Mouse (Mus musculus) CH12.LX (cell line): ENCODE measurements around the gene Gns. TPM values are rescaled to one million over a fixed set of nuclear protein-coding genes. Genes with fewer than 3 reads are reported as not detected.

Experiments used
- DNase-seq: peaks from one replicate; pipeline ENCODE4 v3.0.0-alpha.2; 2013; ENCODE audit errors: extremely low read depth
- H3K27ac ChIP-seq: 2 replicates; pipeline ENCODE4 v1.5.1; 2012; ENCODE audit warnings: low read depth, mild to moderate bottlenecking, control low read depth, moderate library complexity; ENCODE audit not compliant: insufficient read depth
- H3K27me3 ChIP-seq: replicated peaks from 2 replicates; pipeline ENCODE3; 2012; ENCODE audit warnings: inconsistent platforms
- H3K36me3 ChIP-seq, 2 experiments: replicated peaks in 1 of 2; 2 replicates each; pipeline versions ENCODE3 to v1.6.1; 2012; ENCODE audit warnings: inconsistent platforms in 1 of 2, low read length in 1 of 2, mild to moderate bottlenecking in 1 of 2, mixed read lengths in 1 of 2, moderate library complexity in 1 of 2; ENCODE audit not compliant: control insufficient read depth in 1 of 2, insufficient read depth in 1 of 2
- H3K4me1 ChIP-seq, 2 experiments: 2 replicates each; pipeline ENCODE4 v1.6.1; 2012; ENCODE audit warnings: inconsistent platforms in 1 of 2, moderate library complexity in 1 of 2; ENCODE audit not compliant: insufficient read depth in 2 of 2, control insufficient read depth in 1 of 2
- H3K4me2 ChIP-seq: 2 replicates; pipeline ENCODE4 v1.6.1; 2012; ENCODE audit warnings: low read depth, mild to moderate bottlenecking, control low read depth; ENCODE audit not compliant: poor library complexity, insufficient read depth, severe bottlenecking
- H3K4me3 ChIP-seq, 3 experiments: fragments of 150-350 bp in 1 of 3; sonication (generic) in 1 of 3; replicated peaks in 1 of 3; 2 replicates each; pipeline versions ENCODE3 to v1.5.1; 2011 to 2012; ENCODE audit warnings: low read depth in 2 of 3, low read length in 2 of 3, mild to moderate bottlenecking in 2 of 3, moderate library complexity in 2 of 3, control low read depth in 1 of 3, improper control_type of control experiment in 1 of 3, inconsistent platforms in 1 of 3, mixed read lengths in 1 of 3; ENCODE audit not compliant: poor library complexity in 1 of 3
- H3K79me2 ChIP-seq: replicated peaks from 2 replicates; pipeline ENCODE4 v1.6.1; 2012; ENCODE audit warnings: mild to moderate bottlenecking, moderate library complexity; ENCODE audit not compliant: control insufficient read depth, poor library complexity, insufficient read depth, severe bottlenecking; ENCODE audit errors: extremely low read depth
- H3K9ac ChIP-seq: 2 replicates; pipeline ENCODE4 v1.6.1; 2012; ENCODE audit warnings: low read depth, mild to moderate bottlenecking, control low read depth, moderate library complexity; ENCODE audit not compliant: insufficient read depth
- H3K9me3 ChIP-seq: replicated peaks from 2 replicates; pipeline ENCODE3; 2012; ENCODE audit warnings: low read length, inconsistent platforms, mixed read lengths
- ETS1 ChIP-seq: conservative IDR thresholded peaks from 2 replicates; pipeline ENCODE4 v1.6.1; 2012; ENCODE audit warnings: low read depth, mild to moderate bottlenecking, inconsistent platforms, low read length, improper control_type of control experiment, moderate library complexity
- GABPA ChIP-seq: IDR thresholded peaks from 2 replicates; pipeline ENCODE4 v1.6.1; 2012; ENCODE audit warnings: low read depth, low read length, improper control_type of control experiment, inconsistent platforms; ENCODE audit not compliant: insufficient replicate concordance
- KAT2A ChIP-seq: IDR thresholded peaks from 2 replicates; pipeline ENCODE4 v1.6.1; 2012; ENCODE audit warnings: low read length, improper control_type of control experiment, inconsistent platforms; ENCODE audit not compliant: insufficient replicate concordance
- MAFK ChIP-seq: IDR thresholded peaks from 2 replicates; pipeline ENCODE4 v1.6.1; 2011; ENCODE audit warnings: low read length, improper control_type of control experiment; ENCODE audit not compliant: insufficient replicate concordance
- MAX ChIP-seq: IDR thresholded peaks from 2 replicates; pipeline ENCODE4 v1.6.1; 2011; ENCODE audit warnings: low read length, improper control_type of control experiment
- MEF2A ChIP-seq: IDR thresholded peaks from 2 replicates; pipeline ENCODE4 v1.6.1; 2014; ENCODE audit warnings: low read depth, mild to moderate bottlenecking, inconsistent platforms, low read length, improper control_type of control experiment, borderline replicate concordance
- NELFE ChIP-seq: IDR thresholded peaks from 2 replicates; pipeline ENCODE4 v1.6.1; 2011; ENCODE audit warnings: low read depth, low read length, improper control_type of control experiment
- PAX5 ChIP-seq: IDR thresholded peaks from 2 replicates; pipeline ENCODE4 v1.6.1; 2012; ENCODE audit warnings: low read length, inconsistent platforms, mixed read lengths
- RAD21 ChIP-seq: IDR thresholded peaks from 2 replicates; pipeline ENCODE4 v1.6.1; 2011; ENCODE audit warnings: low read depth, mild to moderate bottlenecking, low read length, improper control_type of control experiment, moderate library complexity
- RCOR1 ChIP-seq: conservative IDR thresholded peaks from 2 replicates; pipeline ENCODE4 v1.6.1; 2012; ENCODE audit warnings: low read depth, mild to moderate bottlenecking, inconsistent platforms, low read length, improper control_type of control experiment
- USF1 ChIP-seq: IDR thresholded peaks from 2 replicates; pipeline ENCODE4 v1.6.1; 2014; ENCODE audit warnings: low read depth, mild to moderate bottlenecking, inconsistent platforms, low read length, improper control_type of control experiment
- USF2 ChIP-seq: conservative IDR thresholded peaks from 2 replicates; pipeline ENCODE4 v1.6.1; 2011; ENCODE audit warnings: low read depth, low read length, improper control_type of control experiment
- ZMIZ1 ChIP-seq: IDR thresholded peaks from 2 replicates; pipeline ENCODE4 v1.6.1; 2012; ENCODE audit warnings: low read depth, mild to moderate bottlenecking, inconsistent platforms, low read length, improper control_type of control experiment
- dilution Hi-C: fragments of 300-500 bp; cut with MboI; formaldehyde crosslinking; loops from 2 replicates; pipeline ENCODE4 v1.14.3; 2020; ENCODE audit warnings: low sequenced_read_pairs; ENCODE audit not compliant: extremely low pct_unique_long_range_greater_than_20kb, extremely low pct_ligation_motif_present
- in situ Hi-C: fragments of 300-500 bp; cut with MboI; formaldehyde crosslinking; loops from 3 replicates; pipeline ENCODE4 v1.14.3; 2019; ENCODE audit warnings: low sequenced_read_pairs, low pct_ligation_motif_present, low pct_unique_long_range_greater_than_20kb, mixed read lengths
- polyA plus RNA-seq: library from polyadenylated mRNA; unstranded; fragments of >175 nt; gene quantifications from 2 replicates; pipeline ENCODE4 v1.2.1, GENCODE M21; 2012; ENCODE audit warnings: low read depth; ENCODE audit not compliant: insufficient read length
- total RNA-seq, 2 experiments: library from RNA; depleted of rRNA; stranded (reverse); fragments of 300-350 nt in 1 of 2; fragments of >200 nt in 1 of 2; gene quantifications; 2 replicates each; pipeline ENCODE4 v1.2.3; 2012 to 2014

The Gns gene
- total and polyA plus RNA-seq, 3 experiments: 28.7 to 104 (median 58.2) TPM

DNA sequence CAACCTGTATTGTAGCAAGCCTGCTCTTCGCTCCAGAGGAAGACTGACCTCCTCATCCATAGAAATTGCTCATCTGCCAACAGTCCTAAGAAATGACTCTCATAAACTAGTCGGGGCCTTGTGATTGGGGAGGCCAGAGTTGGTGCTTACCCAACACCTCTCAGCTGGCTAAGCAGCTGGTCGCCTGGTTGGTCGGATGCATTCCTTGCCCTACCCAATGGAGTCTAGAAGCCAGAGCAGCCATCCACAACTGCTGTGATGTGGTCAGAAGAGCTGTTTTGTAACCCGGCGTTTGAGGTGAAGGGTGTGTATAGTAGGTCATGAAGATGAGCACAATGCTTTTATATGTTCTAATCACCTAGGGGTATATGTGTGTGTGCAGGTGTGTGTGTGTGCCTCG lies 33.7 kb downstream of the Gns start:
- dilution Hi-C loops (no loop called here), in situ Hi-C loops (no loop called here)
- H3K36me3 ChIP-seq: peaks cover 30 to 37% of the 10 kb centered on the region in 2 experiments
- H3K9me3 ChIP-seq: no peaks in the 10 kb centered on the region
- no peak overlapping the region for H3K4me2 ChIP-seq
- no peak for DNase-seq
- no peak overlapping the region for H3K27ac ChIP-seq
- H3K9ac ChIP-seq: no peak overlapping the region
- no peaks in the 10 kb centered on the region for H3K79me2 ChIP-seq
- no peak overlapping the region for H3K4me3 ChIP-seq
- peaks cover 5 to 9% of the 10 kb centered on the region in 2 experiments; a peak in 3 of 4 replicates for H3K4me1 ChIP-seq
- TF ChIP-seq USF2: no peak
- no peak for TF ChIP-seq PAX5
- H3K27me3 ChIP-seq: no peaks in the 10 kb centered on the region

- Histone ChIP-seq H3K9me3 (no peaks in the 10 kb centered on the region), H3K4me2 (no peak overlapping the region), H3K36me3 (peaks cover 6 to 13% of the 10 kb centered on the region in 2 experiments), H3K27ac (no peak overlapping the region), H3K79me2 (no peaks in the 10 kb centered on the region), H3K4me1 (peaks cover 5 to 9% of the 10 kb centered on the region in 2 experiments; a peak in 3 of 4 replicates), H3K4me3 (no peak overlapping the region), H3K9ac (no peak overlapping the region), H3K27me3 (no peaks in the 10 kb centered on the region)
- in situ Hi-C loops: no loop called here
- TF ChIP-seq NELFE (no peak), RAD21 (no peak), ETS1 (no peak), MAFK (no peak), MAX (no peak), ZMIZ1 (no peak)
- dilution Hi-C loops: no loop called here
- DNase-seq: no peak
Observed at GRCm38 (mm10) chr10:121401005-121401404, 36.1 kb downstream of the Gns start.

- DNase-seq: no peak
- Histone ChIP-seq H3K27ac (no peak overlapping the region), H3K9me3 (no peaks in the 10 kb centered on the region), H3K27me3 (no peaks in the 10 kb centered on the region), H3K4me2 (no peak overlapping the region), H3K36me3 (no peaks in the 10 kb centered on the region), H3K9ac (no peak overlapping the region), H3K4me1 (peaks cover 5 to 9% of the 10 kb centered on the region in 2 experiments; a peak in 3 of 4 replicates), H3K79me2 (no peaks in the 10 kb centered on the region), H3K4me3 (no peak overlapping the region)
- dilution Hi-C loops: no loop called here
- TF ChIP-seq RCOR1: no peak
- TF ChIP-seq USF1: no peak
- no peak for TF ChIP-seq MEF2A
- TF ChIP-seq MAX: no peak
- TF ChIP-seq KAT2A: no peak
- no peak for TF ChIP-seq ETS1
- no peak for TF ChIP-seq RAD21
- TF ChIP-seq GABPA: no peak
- in situ Hi-C loops: no loop called here
Observed at GRCm38 (mm10) chr10:121403104-121403503, 38.2 kb downstream of the Gns start.
